Mouse (Mus musculus) E14TG2a.4 (cell line): Measurements from ENCODE around the gene Olfr66.

ENCODE experiments used
- H3K27me3 ChIP-seq: 2 replicates; pipeline ENCODE4 v1.6.1; 2014; ENCODE audit warnings: low read length, control low read depth; ENCODE audit not compliant: insufficient read depth
- H3K36me3 ChIP-seq: 2 replicates; pipeline ENCODE4 v1.6.1; 2014; ENCODE audit warnings: low read length, control low read depth; ENCODE audit not compliant: insufficient read depth
- H3K4me1 ChIP-seq: replicated peaks from 2 replicates; pipeline ENCODE4 v1.6.1; 2014; ENCODE audit warnings: low read depth, low read length, control low read depth
- H3K4me3 ChIP-seq: replicated peaks from 2 replicates; pipeline ENCODE4 v1.5.1; 2014; ENCODE audit warnings: mild to moderate bottlenecking, low read length
- H3K9me3 ChIP-seq: 2 replicates; pipeline ENCODE4 v1.6.1; 2014; ENCODE audit warnings: low read length, control low read depth
- CTCF ChIP-seq: conservative IDR thresholded peaks from 2 replicates; pipeline ENCODE4 v1.5.1; 2014; ENCODE audit warnings: low read length
- NANOG ChIP-seq: IDR thresholded peaks from 2 replicates; pipeline ENCODE4 v1.6.1; 2014; ENCODE audit warnings: borderline replicate concordance, low read length, mixed read lengths
- POU5F1 ChIP-seq: IDR thresholded peaks from 2 replicates; pipeline ENCODE4 v1.6.1; 2014; ENCODE audit warnings: low read length, borderline replicate concordance

Olfr66 gene

DNA sequence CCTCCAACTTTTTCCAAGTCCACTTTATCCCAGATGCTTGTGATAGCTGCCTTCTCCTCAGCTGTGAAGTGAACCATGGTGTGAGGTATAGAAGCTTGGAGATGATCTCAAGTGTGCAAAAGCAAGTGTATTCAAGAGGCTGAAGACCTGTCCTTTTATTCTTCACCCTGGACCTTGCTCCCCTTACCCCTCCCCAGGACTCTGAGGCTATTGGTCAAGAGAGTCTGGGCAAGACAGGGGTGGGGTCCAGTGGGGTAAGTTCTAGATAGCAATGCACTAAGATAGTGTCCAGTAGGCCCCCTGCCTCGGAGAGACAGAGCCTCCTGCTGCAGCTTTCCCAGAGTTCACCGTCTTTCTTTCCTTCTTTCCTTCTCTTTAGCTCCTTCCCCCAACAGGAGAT lies 43.0 kb downstream of the Olfr66 start, which contains the start of gene Hbb-bh1:
Gene Hbb-bh1 (minus strand): TSS at position 131 of the 400 bp plus-strand sequence.
- H3K36me3 ChIP-seq = no peaks in the 10 kb centered on the region
- no peak within 1 kb of the TSS for H3K4me3 ChIP-seq
- H3K4me1 ChIP-seq = no peaks in the 10 kb centered on the region
- no peaks in the 10 kb centered on the region for H3K9me3 ChIP-seq
- TF ChIP-seq CTCF (no peak), NANOG (no peak), POU5F1 (no peak)
- H3K27me3 ChIP-seq = no peaks in the 10 kb centered on the region

- TF ChIP-seq POU5F1 (no peak), NANOG (no peak), CTCF (no peak)
- Histone ChIP-seq H3K36me3 (no peaks in the 10 kb centered on the region), H3K27me3 (no peaks in the 10 kb centered on the region), H3K9me3 (no peaks in the 10 kb centered on the region), H3K4me1 (no peaks in the 10 kb centered on the region), H3K4me3 (no peak within 1 kb of the TSS)
These were observed 45.8 kb downstream of the Olfr66 start, which contains the start of gene Hbb-bh2 for GRCm38 (mm10) chr7:103840268-103840667. TSS of gene Hbb-bh2 (minus strand) at chr7:103840520.
